Mouse (Mus musculus): ENCODE results near the gene Abcc9.
"Not testable (repeated sequence)": the region's sequence is repeated elsewhere in the genome, so short reads cannot be mapped to it uniquely, and the experiment has no call there.

DNA sequence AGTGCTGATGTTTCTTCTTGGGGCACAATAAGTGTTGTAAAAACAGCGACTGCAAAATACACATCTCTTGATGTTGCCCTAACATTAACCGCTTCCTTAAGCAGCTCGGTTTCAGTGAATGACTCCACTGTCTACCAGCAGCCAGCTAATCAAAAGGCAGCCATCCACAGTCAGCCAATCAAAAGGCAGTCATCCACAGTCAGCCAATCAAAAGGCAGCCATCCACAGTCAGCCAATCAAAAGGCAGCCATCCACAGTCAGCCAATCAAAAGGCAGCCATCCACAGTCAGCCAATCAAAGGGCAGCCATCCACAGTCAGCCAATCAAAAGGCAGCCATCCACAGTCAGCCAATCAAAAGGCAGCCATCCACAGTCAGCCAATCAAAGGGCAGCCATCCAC is 40.1 kb downstream of the Abcc9 start:
- TF ChIP-seq POLR2A (IDR thresholded peaks at IDR 0.05; ENCODE audit: insufficient read length, low read depth); E2F4 (IDR thresholded peaks at IDR 0.05; ENCODE audit: insufficient read depth); CEBPB (IDR thresholded peaks at IDR 0.05; ENCODE audit: insufficient read depth, poor library complexity, severe bottlenecking); REST (IDR thresholded peaks at IDR 0.05; ENCODE audit: insufficient read depth, insufficient read length); MYOD1 (IDR thresholded peaks at IDR 0.05; ENCODE audit: control insufficient read depth in 1 of 3, insufficient read length in 2 of 3, low read depth in 2 of 3); USF1 (IDR thresholded peaks at IDR 0.05; ENCODE audit: low read depth): not testable (repeated sequence)
